Mouse (Mus musculus) thymus, adult 2 months (tissue): ENCODE data around the gene Gipc1.

Experiments
- CTCF ChIP-seq: fragments of 200-500 bp; IDR thresholded peaks from 2 replicates; pipeline ENCODE4 v1.5.1; 2012; ENCODE audit warnings: mild to moderate bottlenecking, control low read depth, low read length, moderate library complexity, borderline replicate concordance; ENCODE audit not compliant: control insufficient read depth, poor library complexity, insufficient read depth; ENCODE audit errors: extremely low read depth
- POLR2A ChIP-seq: fragments of 200-500 bp; IDR thresholded peaks from 2 replicates; pipeline ENCODE4 v1.6.1; 2012; ENCODE audit warnings: mild to moderate bottlenecking, low read length, control low read depth, moderate library complexity; ENCODE audit not compliant: control insufficient read depth, poor library complexity, insufficient read depth; ENCODE audit errors: extremely low read depth

DNA sequence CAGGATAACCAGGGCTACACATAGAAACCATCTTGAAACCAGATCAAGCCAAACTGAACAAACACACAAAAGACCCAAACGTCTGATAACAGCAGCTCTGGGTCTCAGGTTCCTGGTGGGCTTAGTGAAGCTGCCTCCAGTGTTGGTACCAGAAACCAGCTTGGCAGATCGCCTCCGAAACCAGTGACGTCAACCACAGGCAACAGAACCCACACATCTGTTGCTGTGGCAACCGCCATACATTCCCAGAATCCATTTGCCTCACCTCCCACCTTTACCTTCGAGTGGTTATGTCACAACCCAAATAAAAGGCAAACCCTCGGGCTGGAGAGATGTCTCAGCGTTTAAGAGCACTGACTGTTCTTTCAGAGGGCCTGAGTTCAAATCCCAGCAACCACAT is 55.1 kb downstream of the Gipc1 start:
- TF ChIP-seq CTCF (no peak), POLR2A (no peak)
